14 mouse cellular contexts compared by ENCODE assay signal in the genomic region with DNA sequence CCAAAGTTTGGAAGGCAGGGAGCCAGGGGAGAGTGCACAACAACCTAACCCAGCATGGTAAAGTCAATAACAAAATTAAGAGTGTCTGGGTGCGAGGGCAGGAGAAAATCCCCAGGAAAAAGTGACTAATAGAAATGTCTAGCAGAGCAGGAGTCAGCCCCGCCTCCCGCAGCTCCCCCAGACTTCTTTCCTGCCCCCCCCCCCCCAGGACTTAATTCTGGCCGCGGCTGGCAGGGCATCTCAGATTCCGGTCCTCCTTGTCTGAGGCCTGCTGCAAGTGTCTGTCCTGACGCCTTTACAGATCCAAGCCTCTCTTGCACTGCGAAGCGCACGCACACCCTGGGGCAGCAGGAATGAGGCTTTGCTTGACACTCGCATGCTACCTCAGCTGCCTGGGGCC.
DNase-seq lines count a peak whose midpoint lies in the region; ATAC-seq lines count a peak whose summit lies in the region.
"Had no signal": no experiment of that assay in that cellular context is flagged by ENCODE, and none has a peak within 500 bp of the region (broad histone marks: within the 10 kb centered on the region; RNA-seq: fewer than 3 reads in every experiment).

No protein-coding gene starts in this region.

- no peak overlapping the region for H3K4me3 ChIP-seq in forebrain, embryonic 10.5 days
- no peak overlapping the region for H3K4me3 ChIP-seq in forebrain, embryonic 15.5 days
- H3K4me3 ChIP-seq in kidney, embryonic 14.5 days (ENCODE audit: low read length): no peak overlapping the region
- H3K4me3 ChIP-seq: liver, embryonic 15.5 days; megakaryocyte, embryonic 14.5 days had no signal

- peak overlapping the region; percentile 56; the same call in 1 of the 2 replicates for H3K27ac ChIP-seq in forebrain, embryonic 10.5 days
- no peak overlapping the region for H3K27ac ChIP-seq in forebrain, embryonic 15.5 days (replicated peaks)
- H3K27ac ChIP-seq in kidney, embryonic 14.5 days (ENCODE audit: low read depth, low read length): no peak overlapping the region
- H3K27ac ChIP-seq: liver, embryonic 15.5 days had no signal

- no peaks in the 10 kb centered on the region for H3K9me3 ChIP-seq in forebrain, embryonic 10.5 days
- no peaks in the 10 kb centered on the region for H3K9me3 ChIP-seq in forebrain, embryonic 15.5 days
- no peaks in the 10 kb centered on the region for H3K9me3 ChIP-seq in kidney, embryonic 14.5 days (ENCODE audit: control insufficient read depth, low read length)
- H3K9me3 ChIP-seq: liver, embryonic 15.5 days; megakaryocyte, embryonic 14.5 days had no signal

- no peak overlapping the region for H3K4me2 ChIP-seq in forebrain, embryonic 15.5 days (replicated peaks)
- H3K4me2 ChIP-seq in kidney, embryonic 14.5 days (replicated peaks; ENCODE audit: low read depth, low read length): no peak overlapping the region
- H3K4me2 ChIP-seq: liver, embryonic 15.5 days had no signal

- H3K4me1 ChIP-seq in forebrain, embryonic 10.5 days: peaks cover 57% of the 10 kb centered on the region
- H3K4me1 ChIP-seq in forebrain, embryonic 15.5 days: 0 out of 2 replicates have a peak, but pooled peaks cover 5% of the 10 kb centered on the region
- peaks cover 18% of the 10 kb centered on the region for H3K4me1 ChIP-seq in kidney, embryonic 14.5 days (ENCODE audit: control insufficient read depth, insufficient read depth, low read length)

- 19% methylated on average over 11 of the region's 11 CpGs for WGBS in forebrain, embryonic 10.5 days
- WGBS in forebrain, embryonic 15.5 days: 23% methylated on average over 11 of the region's 11 CpGs
- 12% methylated on average over 11 of the region's 11 CpGs for WGBS in kidney, embryonic 14.5 days

- no peaks in the 10 kb centered on the region for H3K27me3 ChIP-seq in forebrain, embryonic 10.5 days (ENCODE audit: poor library complexity, severe bottlenecking)
- H3K27me3 ChIP-seq in forebrain, embryonic 15.5 days: no peaks in the 10 kb centered on the region
- H3K27me3 ChIP-seq in kidney, embryonic 14.5 days (ENCODE audit: control insufficient read depth, insufficient read depth, low read length): no peaks in the 10 kb centered on the region
- H3K27me3 ChIP-seq: liver, embryonic 15.5 days; megakaryocyte, embryonic 14.5 days had no signal

- no peak for DNase-seq in forebrain, embryonic 10.5 days (ENCODE audit: extremely low spot score, low spot score)
- DNase-seq in kidney, adult 9 months: no peak
- DNase-seq in NIH3T3 (ENCODE audit: low read depth): peak; percentile 49
- peak; percentile 62 for DNase-seq in fibroblast of lung, adult 2 months (ENCODE audit: low read depth)
- DNase-seq in frontal cortex, postnatal 36 days (ENCODE audit: low spot score in 2 of 2): no peak
- DNase-seq in adrenal gland, adult 2 months: no peak
- DNase-seq: cerebellum, adult 8-10 months; kidney, postnatal 10 days; spleen, adult 18-20 months; thymus, adult 2 months had no signal

- no peak overlapping the region for H3K9ac ChIP-seq in forebrain, embryonic 15.5 days (replicated peaks)
- H3K9ac ChIP-seq in kidney, embryonic 14.5 days (ENCODE audit: low read depth, low read length): no peak overlapping the region
- H3K9ac ChIP-seq: liver, embryonic 15.5 days had no signal

- no peak for ATAC-seq in forebrain, embryonic 15.5 days (replicated peaks)
- ATAC-seq in kidney, embryonic 14.5 days (ENCODE audit: low FRiP score, low TSS enrichment): peak; percentile 32; the same call in 1 of the 2 replicates

- H3K36me3 ChIP-seq in forebrain, embryonic 10.5 days (replicated peaks): no peaks in the 10 kb centered on the region
- H3K36me3 ChIP-seq in forebrain, embryonic 15.5 days: no peaks in the 10 kb centered on the region
- no peaks in the 10 kb centered on the region for H3K36me3 ChIP-seq in kidney, embryonic 14.5 days (ENCODE audit: control insufficient read depth, insufficient read depth, low read length)
- H3K36me3 ChIP-seq: liver, embryonic 15.5 days had no signal

Comparison
In these comparisons a context has a peak if more than half of its experiments do, and no peak if none do; other contexts are left out.
1. DNase-seq: peak in NIH3T3 (single experiment) and fibroblast of lung, adult 2 months (single experiment); none in forebrain, embryonic 10.5 days (single experiment), kidney, adult 9 months (single experiment), frontal cortex, postnatal 36 days (0 of 2) and adrenal gland, adult 2 months (single experiment).